Mouse (Mus musculus) limb, embryonic 15.5 days (tissue): ENCODE data around the gene Acin1. TPM values are rescaled to one million over a fixed set of nuclear protein-coding genes. Genes with fewer than 3 reads are reported as not detected.

Experiments used
- ATAC-seq: fragments of 200-750 bp; cut with Nextera tagmentation; 2 replicates; pipeline ENCODE4 v1.8.0; 2017; ENCODE audit warnings: low read depth, moderate TSS enrichment; ENCODE audit not compliant: insufficient number of reproducible peaks, low FRiP score, low TSS enrichment
- H3K27ac ChIP-seq: fragments of 300-500 bp; sonication (generic); 2 replicates; pipeline ENCODE4 v1.5.1; 2015; ENCODE audit warnings: moderate library complexity, mild to moderate bottlenecking, inconsistent platforms
- H3K27me3 ChIP-seq: fragments of 300-500 bp; sonication (generic); 2 replicates; pipeline ENCODE4 v1.6.1; 2015; ENCODE audit warnings: inconsistent platforms
- H3K36me3 ChIP-seq: fragments of 300-500 bp; sonication (generic); 2 replicates; pipeline ENCODE4 v1.6.1; 2015; ENCODE audit warnings: inconsistent platforms
- H3K4me1 ChIP-seq: fragments of 300-500 bp; sonication (generic); 2 replicates; pipeline ENCODE4 v1.6.1; 2015; ENCODE audit warnings: inconsistent platforms
- H3K4me2 ChIP-seq: fragments of 300-500 bp; sonication (generic); 2 replicates; pipeline ENCODE4 v1.6.1; 2015; ENCODE audit warnings: mild to moderate bottlenecking, inconsistent platforms
- H3K4me3 ChIP-seq: fragments of 300-500 bp; sonication (generic); 2 replicates; pipeline ENCODE4 v1.5.1; 2015; ENCODE audit warnings: mild to moderate bottlenecking, inconsistent platforms
- H3K9ac ChIP-seq: fragments of 300-500 bp; sonication (generic); 2 replicates; pipeline ENCODE4 v1.6.1; 2015; ENCODE audit warnings: inconsistent platforms
- H3K9me3 ChIP-seq: fragments of 300-500 bp; sonication (generic); 2 replicates; pipeline ENCODE4 v1.6.1; 2016; ENCODE audit warnings: inconsistent platforms
- WGBS: fragments of 180-500 bp; shearing (Covaris S2); methylation state at CpG from one replicate; pipeline ENCODE4 v1.1.7; 2015; 5-methylcytosine and 5-hydroxymethylcytosine counted together
- polyA plus RNA-seq: library from polyadenylated mRNA; unstranded; fragments of >200 nt; fragmentation: Nextera tagmentation; extraction: Ambion mirVana; gene quantifications from 2 replicates; pipeline ENCODE4 v1.2.1, GENCODE M21; 2015

The Acin1 gene
- polyA plus RNA-seq, 1 experiment from 2014 or later, result 109 TPM

- no peak overlapping the region for H3K27ac ChIP-seq
- H3K4me2 ChIP-seq, result peak overlapping the region; percentile 97
- WGBS, result 16% methylated on average over 4 of the region's 4 CpGs
- H3K36me3 ChIP-seq, result peaks cover 65% of the 10 kb centered on the region
- no peaks in the 10 kb centered on the region for H3K27me3 ChIP-seq
- ATAC-seq, result no peak
- H3K4me3 ChIP-seq, result peak overlapping the region; percentile 68
- H3K9me3 ChIP-seq, result no peaks in the 10 kb centered on the region
- H3K4me1 ChIP-seq, result peaks cover 17% of the 10 kb centered on the region
- no peak overlapping the region for H3K9ac ChIP-seq
Observed at GRCm38 (mm10) chr14:54640121-54640520, 46.6 kb downstream of the Acin1 start.

GRCm38 (mm10) chr14:54638210-54638609 lies 48.5 kb downstream of the Acin1 start:
- WGBS, result 80% methylated on average over 5 of the region's 5 CpGs

GRCm38 (mm10) chr14:54636954-54637353 lies 49.8 kb downstream of the Acin1 start:
- Histone ChIP-seq H3K9me3 (no peaks in the 10 kb centered on the region), H3K36me3 (peaks cover 60% of the 10 kb centered on the region), H3K27me3 (no peaks in the 10 kb centered on the region), H3K4me3 (no peak overlapping the region), H3K4me2 (no peak overlapping the region), H3K9ac (no peak overlapping the region), H3K27ac (no peak overlapping the region), H3K4me1 (peaks cover 17% of the 10 kb centered on the region)
- ATAC-seq, result no peak
- 52% methylated on average over 8 of the region's 8 CpGs for WGBS

More at GRCm38 (mm10) chr14:54638210-54638609, 48.5 kb downstream of the Acin1 start:
- Histone ChIP-seq H3K27me3 (no peaks in the 10 kb centered on the region), H3K9ac (no peak overlapping the region), H3K4me1 (peaks cover 17% of the 10 kb centered on the region), H3K27ac (no peak overlapping the region), H3K36me3 (peaks cover 58% of the 10 kb centered on the region), H3K4me2 (no peak overlapping the region), H3K4me3 (no peak overlapping the region), H3K9me3 (no peaks in the 10 kb centered on the region)
- no peak for ATAC-seq

GRCm38 (mm10) chr14:54634182-54634581 lies 52.5 kb downstream of the Acin1 start:
- Histone ChIP-seq H3K4me2 (no peak overlapping the region), H3K36me3 (peaks cover 68% of the 10 kb centered on the region), H3K9me3 (no peaks in the 10 kb centered on the region), H3K27ac (no peak overlapping the region), H3K4me3 (no peak overlapping the region), H3K4me1 (peaks cover 3% of the 10 kb centered on the region), H3K27me3 (no peaks in the 10 kb centered on the region), H3K9ac (no peak overlapping the region)
- 84% methylated on average over 4 of the region's 4 CpGs for WGBS
- ATAC-seq, result no peak

- H3K9me3 ChIP-seq, result no peaks in the 10 kb centered on the region
- no peak overlapping the region for H3K9ac ChIP-seq
- H3K4me2 ChIP-seq, result no peak overlapping the region
- H3K4me1 ChIP-seq, result no peaks in the 10 kb centered on the region
- H3K27ac ChIP-seq, result no peak overlapping the region
- no peak overlapping the region for H3K4me3 ChIP-seq
- H3K27me3 ChIP-seq, result no peaks in the 10 kb centered on the region
- no peak for ATAC-seq
- peaks cover 50% of the 10 kb centered on the region for H3K36me3 ChIP-seq
- 87% methylated on average over 37 of the region's 37 CpGs for WGBS
Observed at GRCm38 (mm10) chr14:54632252-54632651, 54.5 kb downstream of the Acin1 start.

- WGBS, result 69% methylated on average over 4 of the region's 4 CpGs
- H3K27ac ChIP-seq, result no peak overlapping the region
- H3K4me1 ChIP-seq, result no peaks in the 10 kb centered on the region
- no peaks in the 10 kb centered on the region for H3K27me3 ChIP-seq
- H3K9ac ChIP-seq, result no peak overlapping the region
- H3K9me3 ChIP-seq, result no peaks in the 10 kb centered on the region
- peaks cover 41% of the 10 kb centered on the region for H3K36me3 ChIP-seq
- no peak for ATAC-seq
- H3K4me2 ChIP-seq, result no peak overlapping the region
- no peak overlapping the region for H3K4me3 ChIP-seq
Observed at GRCm38 (mm10) chr14:54631240-54631599, 55.5 kb downstream of the Acin1 start.

GRCm38 (mm10) chr14:54630583-54631239 lies 56.0 kb downstream of the Acin1 start:
- no peak for ATAC-seq
- Histone ChIP-seq H3K4me3 (no peak overlapping the region), H3K9me3 (no peaks in the 10 kb centered on the region), H3K27ac (no peak overlapping the region), H3K4me1 (no peaks in the 10 kb centered on the region), H3K27me3 (no peaks in the 10 kb centered on the region), H3K9ac (no peak overlapping the region), H3K4me2 (no peak overlapping the region), H3K36me3 (peaks cover 36% of the 10 kb centered on the region)
- WGBS, result 72% methylated on average over 11 of the region's 11 CpGs

GRCm38 (mm10) chr14:54629797-54630196 lies 56.9 kb downstream of the Acin1 start:
- no peak overlapping the region for H3K9ac ChIP-seq
- no peak for ATAC-seq
- H3K4me1 ChIP-seq, result no peaks in the 10 kb centered on the region
- H3K4me3 ChIP-seq, result no peak overlapping the region
- H3K4me2 ChIP-seq, result no peak overlapping the region
- H3K27ac ChIP-seq, result no peak overlapping the region
- peaks cover 33% of the 10 kb centered on the region for H3K36me3 ChIP-seq
- no peaks in the 10 kb centered on the region for H3K27me3 ChIP-seq
- WGBS, result 75% methylated on average over 2 of the region's 2 CpGs
- H3K9me3 ChIP-seq, result no peaks in the 10 kb centered on the region

- ATAC-seq, result no peak
- H3K36me3 ChIP-seq, result peaks cover 20% of the 10 kb centered on the region
- H3K27me3 ChIP-seq, result no peaks in the 10 kb centered on the region
- no peaks in the 10 kb centered on the region for H3K9me3 ChIP-seq
- peak overlapping the region; percentile 10; the same call in 1 of the 2 replicates for H3K9ac ChIP-seq
- H3K4me1 ChIP-seq, result no peaks in the 10 kb centered on the region
- WGBS, result 74% methylated on average over 5 of the region's 5 CpGs
- H3K4me2 ChIP-seq, result no peak overlapping the region
- no peak overlapping the region for H3K27ac ChIP-seq
- no peak overlapping the region for H3K4me3 ChIP-seq
Observed at GRCm38 (mm10) chr14:54628103-54628502, 58.6 kb downstream of the Acin1 start.

- WGBS, result 75% methylated on average over 10 of the region's 10 CpGs
- Histone ChIP-seq H3K4me3 (no peak overlapping the region), H3K27me3 (no peaks in the 10 kb centered on the region), H3K27ac (no peak overlapping the region), H3K36me3 (no peaks in the 10 kb centered on the region), H3K4me2 (no peak overlapping the region), H3K9ac (0 out of 2 replicates have a peak overlapping the region, but pooled peaks have one; percentile 4), H3K9me3 (no peaks in the 10 kb centered on the region), H3K4me1 (no peaks in the 10 kb centered on the region)
- ATAC-seq, result no peak
Observed at GRCm38 (mm10) chr14:54624976-54625375, 61.8 kb downstream of the Acin1 start.

- no peak overlapping the region for H3K27ac ChIP-seq
- no peak overlapping the region for H3K9ac ChIP-seq
- no peak overlapping the region for H3K4me2 ChIP-seq
- no peaks in the 10 kb centered on the region for H3K9me3 ChIP-seq
- no peaks in the 10 kb centered on the region for H3K4me1 ChIP-seq
- ATAC-seq, result no peak
- no peaks in the 10 kb centered on the region for H3K36me3 ChIP-seq
- 77% methylated on average over 6 of the region's 6 CpGs for WGBS
- H3K4me3 ChIP-seq, result no peak overlapping the region
- H3K27me3 ChIP-seq, result no peaks in the 10 kb centered on the region
Observed at GRCm38 (mm10) chr14:54623334-54623733, 63.4 kb downstream of the Acin1 start.

- WGBS, result 87% methylated on average over 1 of the region's 1 CpGs
- ATAC-seq, result no peak
- H3K9me3 ChIP-seq, result no peaks in the 10 kb centered on the region
- H3K36me3 ChIP-seq, result peaks cover 2% of the 10 kb centered on the region
- no peak within 1 kb of the TSS for H3K4me3 ChIP-seq
- H3K27ac ChIP-seq, result no peak within 1 kb of the TSS
- no peaks in the 10 kb centered on the region for H3K27me3 ChIP-seq
- H3K9ac ChIP-seq, result no peak within 1 kb of the TSS
- no peak within 1 kb of the TSS for H3K4me2 ChIP-seq
- peaks cover 10% of the 10 kb centered on the region; the same call in 1 of the 2 replicates for H3K4me1 ChIP-seq
Observed at GRCm38 (mm10) chr14:54621133-54621532, 65.6 kb downstream of the Acin1 start, which contains the start of gene Psmb11. Gene Psmb11, plus strand, starts transcription at chr14:54621433.
